Mouse (Mus musculus): ENCODE results near the gene Rtn4rl1. TPM values are rescaled to one million over a fixed set of nuclear protein-coding genes. Genes with fewer than 3 reads are reported as not detected.
A peak's percentile ranks its signal among the peaks of the same experiment; 100 is the strongest.
"Not testable (repeated sequence)": the region's sequence is repeated elsewhere in the genome, so short reads cannot be mapped to it uniquely, and the experiment has no call there.

Gene Rtn4rl1
- polyA plus RNA-seq, 1 experiment from 2014 or later, result 3.6 TPM

DNA sequence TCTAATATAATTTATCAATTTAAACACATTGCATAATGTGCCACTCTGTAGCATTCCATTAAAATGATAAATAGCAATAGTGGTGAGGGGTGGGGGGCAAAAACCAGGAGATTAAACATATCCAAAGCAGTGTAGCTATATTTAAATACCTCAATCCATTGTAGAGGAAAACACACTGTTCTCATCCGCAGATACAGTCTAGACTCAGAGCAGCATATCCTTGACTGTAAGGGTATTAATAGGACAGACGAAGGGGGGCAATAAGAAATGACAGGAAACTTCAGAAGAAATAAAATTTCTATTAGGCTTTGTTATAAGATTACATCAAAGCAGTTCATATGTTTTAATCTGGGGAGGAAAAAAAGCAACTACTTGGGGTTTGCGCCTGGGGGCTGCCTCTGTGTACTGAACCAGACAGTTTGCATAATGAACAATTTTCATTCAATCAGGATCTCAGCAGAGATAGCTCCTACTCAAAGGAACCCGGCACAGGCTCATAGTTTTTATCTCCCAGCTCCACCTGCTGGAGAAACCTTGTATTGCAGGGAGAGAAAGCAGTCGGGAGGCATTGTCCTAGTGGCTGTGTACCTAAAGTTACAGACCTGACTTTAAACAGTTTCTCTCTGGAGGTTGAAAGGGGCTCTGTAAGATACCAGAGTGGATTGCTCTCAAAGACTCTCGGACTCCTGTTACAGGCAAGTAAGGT lies 97.1 kb downstream of the Rtn4rl1 start:
- H3K36me3 ChIP-seq, result no peaks in the 10 kb centered on the region
- H3K27ac ChIP-seq, result no peak overlapping the region
- WGBS, result 15% methylated on average over 6 of the region's 6 CpGs
- H3K9me3 ChIP-seq (replicated peaks), result no peaks in the 10 kb centered on the region
- no peak overlapping the region for H3K4me3 ChIP-seq (replicated peaks)
- no peak overlapping the region for H3K4me2 ChIP-seq
- H3K9ac ChIP-seq, result no peak overlapping the region
- 0 out of 2 replicates have a peak, but pooled peaks have one; percentile 9 for ATAC-seq (replicated peaks; ENCODE audit: low FRiP score)
- peaks cover 33% of the 10 kb centered on the region for H3K4me1 ChIP-seq
- peaks cover 42% of the 10 kb centered on the region for H3K27me3 ChIP-seq

DNA sequence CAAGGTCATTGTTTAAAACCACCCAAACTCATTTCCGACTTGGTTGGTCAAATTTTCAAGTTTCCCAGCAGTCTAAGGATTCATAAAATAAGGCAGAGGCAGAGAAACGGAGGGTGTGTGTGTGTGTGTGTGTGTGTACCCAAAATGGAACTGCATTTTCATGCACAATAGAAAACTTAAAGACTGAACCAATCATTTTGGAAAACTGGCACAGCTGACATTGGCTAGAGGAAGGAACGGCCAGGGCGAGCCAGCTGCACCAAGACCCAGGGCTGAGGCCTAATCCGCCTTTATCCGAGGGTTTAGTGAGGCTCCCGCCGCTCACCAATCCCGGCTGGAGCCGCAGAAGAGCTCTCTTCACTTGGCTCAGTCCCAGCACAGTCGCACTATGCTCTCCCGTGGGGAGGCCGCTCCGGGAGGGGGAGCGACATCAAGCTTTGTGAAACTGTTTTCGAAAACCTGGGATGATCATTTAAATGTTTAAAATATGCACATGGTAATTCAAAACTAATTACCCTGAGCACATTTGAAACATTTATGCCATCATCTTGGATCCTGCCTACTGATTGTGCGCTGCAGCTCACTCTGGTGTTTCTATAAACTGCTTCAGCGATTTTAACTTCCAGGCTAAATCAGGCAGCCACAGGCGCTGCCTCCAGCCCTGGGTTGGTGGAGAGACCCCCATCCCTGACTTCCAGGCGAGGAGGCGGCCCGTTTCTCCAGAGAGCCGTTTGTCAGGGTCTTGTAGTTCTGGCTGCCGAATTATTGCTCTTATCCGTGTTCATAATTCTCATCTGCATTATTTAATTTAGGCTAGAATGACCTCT lies 98.0 kb downstream of the Rtn4rl1 start:
- H3K4me2 ChIP-seq, result peak overlapping the region; percentile 23; the same call in 1 of the 2 replicates
- ATAC-seq (replicated peaks; ENCODE audit: low FRiP score), result no peak
- peaks cover 33% of the 10 kb centered on the region for H3K4me1 ChIP-seq
- no peak overlapping the region for H3K4me3 ChIP-seq (replicated peaks)
- WGBS, result 27% methylated on average over 25 of the region's 25 CpGs
- H3K27me3 ChIP-seq, result peaks cover 35% of the 10 kb centered on the region
- H3K9me3 ChIP-seq (replicated peaks), result no peaks in the 10 kb centered on the region
- no peaks in the 10 kb centered on the region for H3K36me3 ChIP-seq
- H3K27ac ChIP-seq, result no peak overlapping the region
- H3K9ac ChIP-seq, result no peak overlapping the region

DNA sequence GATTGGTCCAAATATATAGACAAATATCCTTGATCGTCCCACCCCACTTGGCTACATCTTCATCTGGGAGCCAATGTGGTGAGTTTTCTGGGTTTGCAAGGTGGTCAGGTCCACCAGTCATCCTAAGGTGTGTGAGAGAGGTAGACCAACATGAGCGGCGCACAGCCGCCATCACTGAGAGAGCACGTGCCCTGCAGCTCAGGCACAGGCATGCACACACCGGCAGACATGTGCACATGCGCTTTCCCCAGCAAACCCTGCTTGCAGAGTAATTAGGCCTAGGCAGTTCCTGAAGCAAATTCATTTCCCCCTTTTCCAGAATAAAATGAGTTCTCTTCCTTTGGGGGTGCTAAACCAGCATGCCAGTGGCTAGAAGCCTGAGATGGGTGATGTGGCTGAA lies 98.7 kb downstream of the Rtn4rl1 start:
- H3K4me3 ChIP-seq (replicated peaks), result no peak overlapping the region
- no peak overlapping the region for H3K27ac ChIP-seq
- H3K4me1 ChIP-seq, result peaks cover 37% of the 10 kb centered on the region
- H3K4me2 ChIP-seq, result no peak overlapping the region
- no peaks in the 10 kb centered on the region for H3K36me3 ChIP-seq
- H3K27me3 ChIP-seq, result peaks cover 35% of the 10 kb centered on the region
- ATAC-seq (replicated peaks; ENCODE audit: low FRiP score), result no peak
- 85% methylated on average over 7 of the region's 7 CpGs for WGBS
- no peak overlapping the region for H3K9ac ChIP-seq
- no peaks in the 10 kb centered on the region for H3K9me3 ChIP-seq (replicated peaks)

DNA sequence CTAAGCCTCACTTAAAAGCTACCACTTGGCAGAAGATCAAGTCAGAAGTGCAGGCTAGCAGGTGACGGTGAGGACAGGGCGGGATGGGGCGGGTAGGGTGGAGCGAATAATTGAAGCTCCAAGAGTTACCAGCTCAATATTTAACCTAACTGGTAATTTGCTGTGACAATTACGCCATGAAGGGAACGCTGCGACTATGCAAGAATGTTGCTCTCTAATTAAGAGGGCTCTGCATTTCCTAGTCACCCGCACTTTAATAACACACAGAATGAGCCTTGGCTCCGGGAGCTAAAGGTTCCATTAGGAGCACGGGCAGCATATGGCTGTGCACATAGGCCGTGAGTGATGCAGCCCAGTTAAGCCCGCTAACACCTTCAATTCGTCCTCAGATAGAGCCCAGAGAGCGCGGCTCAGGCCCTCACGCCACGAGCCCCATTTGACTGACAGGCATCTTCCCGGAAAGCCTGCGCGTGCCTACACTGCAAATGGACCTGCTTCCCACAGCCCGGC lies 100.3 kb downstream of the Rtn4rl1 start:
- peaks cover 44% of the 10 kb centered on the region for H3K4me1 ChIP-seq
- H3K4me3 ChIP-seq (replicated peaks), result no peak overlapping the region
- H3K36me3 ChIP-seq, result no peaks in the 10 kb centered on the region
- H3K9ac ChIP-seq, result no peak overlapping the region
- 0 out of 2 replicates have a peak overlapping the region, but pooled peaks have one; percentile 49 for H3K27ac ChIP-seq
- H3K4me2 ChIP-seq, result peak overlapping the region; percentile 37; the same call in 1 of the 2 replicates
- WGBS, result 29% methylated on average over 21 of the region's 21 CpGs
- peaks cover 35% of the 10 kb centered on the region for H3K27me3 ChIP-seq
- H3K9me3 ChIP-seq (replicated peaks), result no peaks in the 10 kb centered on the region
- no peak for ATAC-seq (replicated peaks; ENCODE audit: low FRiP score)

DNA sequence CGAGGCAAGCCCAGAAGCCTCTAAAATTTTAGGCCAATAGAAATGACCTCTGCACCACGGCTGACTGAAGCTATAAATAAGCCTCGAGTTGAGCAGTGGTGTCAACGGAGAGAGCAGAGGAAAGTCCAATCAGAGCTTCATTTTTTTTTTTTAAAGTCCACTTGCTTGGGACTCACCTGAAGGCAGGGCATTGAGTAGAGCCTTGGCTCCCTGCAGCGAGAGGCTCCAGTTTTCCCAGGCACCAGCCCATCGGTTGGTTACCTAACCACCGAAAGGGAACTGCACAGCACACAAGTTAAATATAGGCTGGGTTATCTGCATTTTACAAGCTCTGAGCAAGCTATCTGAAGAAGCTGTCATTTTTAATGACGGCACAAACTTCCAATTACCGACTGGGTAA lies 101.3 kb downstream of the Rtn4rl1 start:
- WGBS, result 51% methylated on average over 9 of the region's 9 CpGs
- Histone ChIP-seq H3K4me2 (no peak overlapping the region), H3K9ac (no peak overlapping the region), H3K27ac (no peak overlapping the region), H3K9me3 (replicated peaks) (no peaks in the 10 kb centered on the region), H3K4me3 (replicated peaks) (no peak overlapping the region), H3K27me3 (peaks cover 35% of the 10 kb centered on the region), H3K4me1 (peaks cover 48% of the 10 kb centered on the region), H3K36me3 (0 out of 2 replicates have a peak, but pooled peaks cover 7% of the 10 kb centered on the region)
- no peak for ATAC-seq (replicated peaks; ENCODE audit: low FRiP score)

DNA sequence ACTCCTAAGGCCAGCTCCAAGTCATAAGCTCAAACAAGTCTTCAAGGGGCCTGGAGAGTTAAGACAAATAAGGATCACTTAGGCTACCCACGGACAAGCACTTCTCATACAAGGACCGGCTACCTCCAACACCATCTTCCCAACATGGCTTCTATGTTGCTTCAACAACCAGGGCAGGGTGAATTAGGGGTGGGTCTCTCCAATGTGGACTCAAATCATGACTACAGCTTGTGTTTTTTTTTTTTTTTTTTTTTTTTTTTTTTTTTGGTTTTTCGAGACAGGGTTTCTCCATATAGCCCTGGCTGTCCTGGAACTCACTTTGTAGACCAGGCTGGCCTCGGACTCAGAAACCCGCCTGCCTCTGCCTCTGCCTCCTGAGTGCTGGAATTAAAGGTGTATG lies 102.0 kb downstream of the Rtn4rl1 start:
- WGBS, result 81% methylated on average over 5 of the region's 5 CpGs
- H3K9ac ChIP-seq; H3K4me3 ChIP-seq (replicated peaks); H3K9me3 ChIP-seq (replicated peaks); H3K27ac ChIP-seq; H3K4me2 ChIP-seq; ATAC-seq (replicated peaks; ENCODE audit: low FRiP score): not testable (repeated sequence)
- Histone ChIP-seq H3K4me1 (peaks cover 48% of the 10 kb centered on the region), H3K27me3 (peaks cover 35% of the 10 kb centered on the region), H3K36me3 (peaks cover 14% of the 10 kb centered on the region; the same call in 1 of the 2 replicates)

DNA sequence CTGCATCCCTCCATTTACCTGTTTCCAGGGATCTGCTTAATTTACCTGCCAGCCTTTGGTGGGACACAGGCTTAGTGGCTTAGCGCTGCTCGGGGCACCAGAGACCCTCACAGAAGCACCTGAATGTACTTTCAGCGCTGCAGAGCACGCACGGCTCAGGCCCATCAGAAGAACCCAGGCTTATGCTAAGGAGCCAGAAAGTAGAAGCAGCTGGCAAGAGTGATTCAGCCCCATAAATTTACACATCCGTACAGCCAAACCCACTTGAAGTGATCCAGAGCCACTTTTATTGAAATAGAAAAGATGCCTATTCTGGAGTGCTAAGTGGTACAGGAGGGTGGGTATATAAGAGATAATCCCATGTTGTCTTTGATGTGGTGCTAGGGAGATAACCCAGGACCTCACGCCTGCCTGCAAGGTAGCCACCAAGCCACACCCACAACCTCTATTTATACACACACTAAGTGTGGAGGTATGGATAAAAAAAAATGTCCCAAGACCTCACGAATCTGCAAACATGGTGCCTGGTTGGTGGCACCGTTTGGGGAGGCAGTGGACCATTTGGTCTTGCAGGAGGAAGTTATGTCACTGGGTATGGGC lies 102.9 kb downstream of the Rtn4rl1 start:
- peaks cover 23% of the 10 kb centered on the region for H3K36me3 ChIP-seq
- peaks cover 30% of the 10 kb centered on the region for H3K27me3 ChIP-seq
- H3K4me3 ChIP-seq (replicated peaks), result no peak overlapping the region
- peaks cover 39% of the 10 kb centered on the region for H3K4me1 ChIP-seq
- H3K4me2 ChIP-seq, result no peak overlapping the region
- no peak overlapping the region for H3K9ac ChIP-seq
- no peaks in the 10 kb centered on the region for H3K9me3 ChIP-seq (replicated peaks)
- H3K27ac ChIP-seq, result no peak overlapping the region
- no peak for ATAC-seq (replicated peaks; ENCODE audit: low FRiP score)
- WGBS, result 79% methylated on average over 9 of the region's 9 CpGs

DNA sequence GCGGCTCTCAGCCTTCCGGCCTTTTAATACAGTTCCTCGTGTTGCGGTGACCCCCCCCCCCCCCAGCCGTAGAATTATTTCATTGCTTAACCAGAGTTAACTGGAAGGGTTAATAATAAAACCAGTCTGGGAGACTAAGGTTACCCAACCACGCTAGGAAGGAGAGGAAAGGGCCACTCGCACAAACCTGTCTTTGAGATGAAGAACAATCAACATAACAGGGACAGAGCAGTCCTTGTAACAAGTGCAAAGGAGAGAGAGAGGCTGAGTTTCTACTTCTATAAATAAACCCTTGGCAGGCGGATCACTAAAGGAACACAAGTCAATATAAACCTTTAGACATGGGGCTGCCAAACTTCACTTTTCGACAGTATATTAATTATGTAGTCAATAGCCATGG lies 104.0 kb downstream of the Rtn4rl1 start:
- H3K27ac ChIP-seq, result no peak overlapping the region
- no peak for ATAC-seq (replicated peaks; ENCODE audit: low FRiP score)
- peaks cover 19% of the 10 kb centered on the region for H3K27me3 ChIP-seq
- H3K9me3 ChIP-seq (replicated peaks), result no peaks in the 10 kb centered on the region
- H3K36me3 ChIP-seq, result peaks cover 35% of the 10 kb centered on the region
- no peak overlapping the region for H3K9ac ChIP-seq
- no peak overlapping the region for H3K4me2 ChIP-seq
- no peak overlapping the region for H3K4me3 ChIP-seq (replicated peaks)
- WGBS, result 66% methylated on average over 9 of the region's 9 CpGs
- H3K4me1 ChIP-seq, result peaks cover 31% of the 10 kb centered on the region

DNA sequence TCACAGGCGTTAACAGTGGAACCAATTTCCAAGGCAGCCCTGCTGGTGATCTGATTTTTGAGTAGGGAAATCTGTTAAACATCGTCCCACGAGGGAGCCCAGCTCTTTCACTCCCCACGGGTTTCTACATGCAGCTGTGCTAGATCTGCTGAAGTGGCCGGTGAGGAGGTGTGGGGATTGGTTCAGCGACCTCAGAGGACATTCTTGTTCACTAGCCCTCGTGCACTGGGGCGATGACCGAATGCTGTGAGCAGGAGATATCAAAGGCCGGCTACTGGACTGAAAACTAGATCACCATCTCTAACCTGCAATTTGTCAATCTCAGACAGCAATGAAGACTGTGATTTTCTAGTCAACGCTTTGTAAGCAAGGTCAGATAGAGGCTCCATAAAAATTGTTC lies 104.9 kb downstream of the Rtn4rl1 start:
- Histone ChIP-seq H3K36me3 (peaks cover 43% of the 10 kb centered on the region), H3K4me2 (no peak overlapping the region), H3K9ac (no peak overlapping the region), H3K9me3 (replicated peaks) (no peaks in the 10 kb centered on the region), H3K4me1 (peaks cover 30% of the 10 kb centered on the region), H3K27me3 (peaks cover 10% of the 10 kb centered on the region), H3K4me3 (replicated peaks) (no peak overlapping the region), H3K27ac (no peak overlapping the region)
- WGBS, result 27% methylated on average over 11 of the region's 11 CpGs
- no peak for ATAC-seq (replicated peaks; ENCODE audit: low FRiP score)

DNA sequence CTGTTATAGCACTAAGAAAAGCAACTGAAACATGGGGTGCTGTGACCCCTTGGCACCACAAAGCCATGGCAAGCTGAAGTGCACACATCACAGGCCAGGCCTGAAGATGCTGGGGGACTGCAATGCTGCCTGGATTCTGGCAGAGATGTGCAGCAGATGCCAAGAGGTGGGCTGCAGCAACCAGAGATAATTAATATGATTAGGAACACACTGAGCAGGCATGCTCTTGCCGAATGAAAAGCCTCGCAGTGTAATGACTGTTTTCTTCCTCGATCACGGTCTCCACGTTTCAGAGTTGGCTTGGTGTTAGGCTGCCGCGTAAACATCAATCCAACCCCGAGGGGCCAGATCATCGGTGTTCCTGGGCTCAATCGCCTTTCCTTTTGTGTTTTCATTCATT lies 106.2 kb downstream of the Rtn4rl1 start:
- H3K4me1 ChIP-seq, result peaks cover 17% of the 10 kb centered on the region
- H3K9me3 ChIP-seq (replicated peaks), result no peaks in the 10 kb centered on the region
- H3K27ac ChIP-seq, result no peak overlapping the region
- H3K27me3 ChIP-seq, result 0 out of 2 replicates have a peak, but pooled peaks cover 1% of the 10 kb centered on the region
- H3K9ac ChIP-seq, result no peak overlapping the region
- no peak overlapping the region for H3K4me2 ChIP-seq
- no peak for ATAC-seq (replicated peaks; ENCODE audit: low FRiP score)
- peaks cover 52% of the 10 kb centered on the region for H3K36me3 ChIP-seq
- no peak overlapping the region for H3K4me3 ChIP-seq (replicated peaks)
- 85% methylated on average over 10 of the region's 10 CpGs for WGBS

DNA sequence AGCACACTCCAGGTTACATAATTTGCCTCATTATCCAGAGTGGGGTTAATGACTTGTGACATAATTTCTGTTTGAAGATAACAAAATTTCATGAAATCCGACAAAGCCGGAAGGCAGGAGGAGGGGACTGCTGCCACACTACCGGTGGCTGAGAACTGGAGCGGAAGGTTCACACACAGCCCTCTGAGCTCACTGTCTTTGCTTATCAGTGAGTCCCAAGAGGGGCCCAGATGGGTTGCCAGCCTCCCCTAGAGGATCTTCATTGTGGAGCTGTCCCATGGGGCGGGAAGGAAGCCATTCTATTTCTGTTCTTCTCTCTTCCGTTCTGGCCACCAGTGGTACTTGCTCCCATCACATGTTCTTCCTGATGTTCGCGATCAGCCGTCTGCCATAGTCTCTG lies 107.4 kb downstream of the Rtn4rl1 start:
- Histone ChIP-seq H3K9me3 (replicated peaks) (no peaks in the 10 kb centered on the region), H3K36me3 (peaks cover 64% of the 10 kb centered on the region), H3K4me1 (peaks cover 16% of the 10 kb centered on the region), H3K9ac (no peak overlapping the region), H3K27ac (0 out of 2 replicates have a peak overlapping the region, but pooled peaks have one; percentile 11), H3K4me3 (replicated peaks) (no peak overlapping the region), H3K4me2 (no peak overlapping the region), H3K27me3 (no peaks in the 10 kb centered on the region)
- no peak for ATAC-seq (replicated peaks; ENCODE audit: low FRiP score)
- 81% methylated on average over 9 of the region's 9 CpGs for WGBS

DNA sequence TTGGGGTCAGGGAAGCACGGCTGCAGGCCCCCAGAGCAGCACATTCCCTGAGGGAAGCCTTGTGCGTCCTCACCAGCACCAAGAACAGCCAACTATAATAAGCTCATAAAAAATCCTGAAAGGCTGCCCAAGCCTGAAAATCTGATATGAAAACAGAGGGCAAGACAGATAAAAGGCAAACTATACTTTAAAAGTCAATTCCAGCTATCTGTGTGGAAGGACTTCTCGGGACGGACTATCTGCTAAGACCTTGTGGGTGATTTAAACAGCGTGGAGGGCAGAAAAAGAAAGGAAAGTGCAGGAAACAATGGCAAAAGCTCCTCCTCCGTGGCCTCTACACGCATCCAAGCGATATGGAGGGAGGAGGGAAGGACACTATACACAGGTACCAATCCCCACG lies 111.2 kb downstream of the Rtn4rl1 start:
- ATAC-seq (replicated peaks; ENCODE audit: low FRiP score), result no peak
- Histone ChIP-seq H3K4me2 (no peak overlapping the region), H3K4me3 (replicated peaks) (no peak overlapping the region), H3K4me1 (no peaks in the 10 kb centered on the region), H3K9ac (no peak overlapping the region), H3K27me3 (no peaks in the 10 kb centered on the region), H3K9me3 (replicated peaks) (no peaks in the 10 kb centered on the region), H3K36me3 (peaks cover 95% of the 10 kb centered on the region), H3K27ac (no peak overlapping the region)
- WGBS, result 80% methylated on average over 9 of the region's 9 CpGs

Data from kidney, embryonic 15.5 days (tissue).